Mouse (Mus musculus) thymus, adult 18-20 months (tissue): ENCODE measurements around the gene Lrrc46.

Experiments used
- DNase-seq, 2 experiments: peaks; one replicate each; pipeline ENCODE4 v3.0.0; 2022; ENCODE audit warnings: mixed read lengths in 2 of 2

Gene Lrrc46

DNA sequence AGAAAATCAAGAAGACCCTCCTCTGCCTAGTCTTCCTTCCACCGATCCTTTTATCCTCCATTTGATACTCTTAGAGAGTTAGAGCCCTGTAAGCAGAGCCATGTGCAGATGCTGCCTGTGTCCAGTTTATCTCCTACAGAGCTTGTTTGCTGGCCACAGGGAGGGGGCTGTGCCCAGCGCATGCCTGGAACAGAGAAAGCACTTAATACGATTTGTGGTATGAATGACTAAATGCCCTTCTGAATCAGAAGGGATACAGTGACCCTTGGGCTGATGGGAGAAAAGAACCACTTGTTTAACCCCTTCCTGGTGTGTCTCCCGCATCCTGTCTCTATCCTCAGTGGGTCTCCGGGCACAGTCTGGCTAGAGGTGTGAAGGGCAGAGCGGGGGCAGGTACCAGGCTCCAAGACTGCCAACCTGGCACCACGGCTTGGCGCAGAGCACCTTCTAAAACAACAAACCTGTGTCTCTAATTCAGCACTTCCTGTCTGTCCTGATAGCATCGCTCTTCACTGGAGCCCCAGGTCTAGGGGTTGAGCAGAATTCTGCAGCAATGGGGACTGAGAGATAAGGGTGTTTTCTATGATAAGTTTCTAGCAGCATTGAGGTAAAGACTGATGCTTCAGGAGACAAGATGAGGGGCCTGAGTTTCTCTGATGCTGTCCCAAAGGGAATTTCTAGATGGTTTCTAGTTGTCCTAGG, 34.0 kb downstream of the Lrrc46 start:
- no peak for DNase-seq

DNA sequence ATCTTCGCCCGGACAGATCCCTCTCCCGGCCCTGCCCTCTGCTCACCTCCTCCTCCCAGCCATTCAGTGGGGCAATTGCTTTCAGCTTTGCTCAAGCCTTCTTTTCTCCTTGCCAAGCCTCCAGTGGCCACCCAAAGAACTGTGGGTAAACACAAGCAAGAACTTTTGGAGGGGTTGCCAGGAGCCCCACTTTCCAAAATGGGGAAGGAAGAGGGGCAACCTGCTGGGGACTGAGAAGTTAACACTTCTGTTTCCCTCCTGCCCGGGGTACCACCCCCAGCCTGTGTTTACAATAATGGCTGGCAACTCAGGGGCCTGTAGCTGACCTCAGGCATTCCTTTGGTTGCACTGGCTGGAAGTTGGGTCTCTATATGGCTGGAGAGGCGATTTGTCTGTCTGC, 38.0 kb downstream of the Lrrc46 start:
- DNase-seq: no peak

DNA sequence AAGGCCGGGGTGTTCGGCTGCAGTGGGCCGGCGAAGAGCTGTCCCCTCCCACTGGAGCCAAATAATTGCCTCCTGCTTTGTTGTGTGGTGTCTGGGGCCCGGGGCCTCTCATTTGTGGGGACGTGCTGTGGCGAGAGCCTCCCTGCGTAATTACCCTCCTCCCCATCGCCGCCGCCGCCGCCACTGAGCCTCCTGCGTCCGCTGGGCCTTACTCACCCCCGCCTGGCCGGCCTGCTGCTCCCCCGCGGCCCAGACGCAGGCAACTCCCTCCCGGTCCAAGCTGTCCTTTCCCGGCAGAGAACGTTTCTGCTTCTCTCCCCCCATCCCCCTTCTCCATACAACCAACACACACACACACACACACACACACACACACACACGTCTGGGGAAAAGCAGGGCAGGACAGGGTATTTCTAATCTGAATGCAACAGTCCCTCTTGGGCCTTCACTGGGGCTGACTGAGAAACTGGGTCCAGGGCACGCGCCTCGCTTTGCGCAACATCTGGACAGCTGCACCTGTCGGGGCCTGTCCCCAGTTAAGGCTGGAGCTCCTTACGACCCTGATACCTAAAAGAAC, 43.7 kb downstream of the Lrrc46 start:
- DNase-seq: no peak

DNA sequence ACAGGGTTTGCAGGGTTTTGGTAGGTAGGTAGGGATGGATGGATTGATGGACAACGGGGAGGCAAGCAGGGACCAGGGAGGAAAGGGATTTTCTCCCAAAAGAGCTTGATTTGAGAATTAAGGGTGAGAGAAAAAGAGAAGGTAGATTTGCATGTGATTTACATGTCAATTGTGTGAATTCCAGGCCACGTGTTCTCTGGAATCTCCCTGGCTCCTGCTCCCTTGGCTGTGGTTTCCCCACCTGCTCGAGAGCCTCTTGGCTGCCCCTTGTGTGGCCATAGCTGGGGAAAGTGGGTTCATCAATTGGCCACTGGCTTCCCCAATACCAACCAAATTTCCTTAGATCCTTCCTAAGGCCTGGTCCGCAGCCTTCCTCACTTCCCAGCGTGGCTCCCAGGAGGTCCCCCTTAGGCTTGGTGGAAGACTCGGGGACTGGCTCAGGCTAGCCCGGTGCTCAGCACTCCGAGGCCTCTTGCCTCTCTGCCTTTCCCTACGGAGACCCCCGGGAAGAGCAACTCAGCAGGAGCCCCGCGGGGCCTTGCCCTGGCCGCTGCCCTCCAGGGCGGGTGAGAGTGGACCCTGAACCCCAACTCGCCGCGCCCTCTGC, 44.3 kb downstream of the Lrrc46 start:
- no peak for DNase-seq

DNA sequence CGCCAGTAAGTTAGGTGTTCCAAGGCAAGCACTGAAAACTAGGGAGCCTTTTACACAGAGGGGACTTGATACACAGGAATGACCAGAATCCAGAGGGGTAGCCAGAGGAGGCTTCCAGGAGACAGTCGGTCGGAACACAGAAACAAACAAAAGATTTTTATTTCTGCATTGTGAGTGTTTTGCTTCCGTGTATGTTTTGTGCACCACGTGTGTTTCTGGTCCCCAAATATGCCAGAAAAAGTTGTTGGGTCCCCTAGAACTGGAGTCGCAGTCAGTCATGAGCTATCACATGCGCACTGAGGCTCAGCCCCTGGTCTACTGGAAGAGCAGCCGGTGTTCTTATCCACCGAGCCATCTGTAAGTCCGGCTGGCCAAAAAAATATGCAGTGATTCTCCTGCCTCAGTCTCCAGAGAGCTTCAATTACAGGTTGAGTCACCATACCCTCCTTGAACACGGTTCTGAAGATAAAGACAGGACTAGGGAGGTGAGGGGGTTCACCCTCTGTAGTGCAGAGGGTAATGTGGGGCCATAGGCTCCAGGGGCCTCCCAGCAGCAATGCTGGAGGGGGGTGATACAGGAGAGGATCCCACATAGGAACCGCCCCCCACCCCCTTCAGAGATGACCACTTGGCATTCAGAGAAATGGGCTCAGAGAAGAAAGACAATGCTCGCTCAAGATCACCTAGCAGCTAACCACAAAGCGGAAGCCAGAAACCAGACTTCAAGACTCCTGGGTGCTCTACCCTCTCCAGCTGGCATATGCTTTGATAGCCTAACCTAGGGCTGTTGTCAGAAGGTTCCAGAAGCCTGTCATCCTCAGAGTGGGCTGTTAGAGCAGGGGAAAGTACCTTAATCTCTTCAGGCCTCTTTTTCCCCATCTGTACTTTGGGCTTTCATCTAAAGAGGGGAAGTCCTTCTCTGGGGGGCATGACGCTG, 45.1 kb downstream of the Lrrc46 start:
- DNase-seq: peak; percentile 43 to 82

DNA sequence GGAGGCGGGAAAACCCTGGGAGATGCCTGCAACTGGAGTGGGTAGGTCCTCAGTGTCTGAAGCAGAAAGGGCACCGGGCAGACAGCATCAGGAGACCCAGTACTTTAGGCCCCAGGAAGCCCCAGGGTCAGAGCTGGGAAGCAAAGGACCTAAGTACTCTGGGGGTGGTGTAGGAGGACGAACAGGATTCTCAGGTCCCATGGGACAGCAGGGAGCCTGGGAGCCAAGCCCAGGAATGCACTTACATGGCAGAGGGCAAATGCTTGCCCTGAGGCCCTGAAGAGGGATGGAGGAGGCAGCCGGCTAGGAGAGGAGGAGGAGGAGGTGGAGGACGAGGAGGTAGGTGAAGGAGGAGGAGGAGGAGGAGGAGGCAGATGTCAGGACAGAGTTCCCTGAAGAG, 46.2 kb downstream of the Lrrc46 start:
- DNase-seq: no peak

DNA sequence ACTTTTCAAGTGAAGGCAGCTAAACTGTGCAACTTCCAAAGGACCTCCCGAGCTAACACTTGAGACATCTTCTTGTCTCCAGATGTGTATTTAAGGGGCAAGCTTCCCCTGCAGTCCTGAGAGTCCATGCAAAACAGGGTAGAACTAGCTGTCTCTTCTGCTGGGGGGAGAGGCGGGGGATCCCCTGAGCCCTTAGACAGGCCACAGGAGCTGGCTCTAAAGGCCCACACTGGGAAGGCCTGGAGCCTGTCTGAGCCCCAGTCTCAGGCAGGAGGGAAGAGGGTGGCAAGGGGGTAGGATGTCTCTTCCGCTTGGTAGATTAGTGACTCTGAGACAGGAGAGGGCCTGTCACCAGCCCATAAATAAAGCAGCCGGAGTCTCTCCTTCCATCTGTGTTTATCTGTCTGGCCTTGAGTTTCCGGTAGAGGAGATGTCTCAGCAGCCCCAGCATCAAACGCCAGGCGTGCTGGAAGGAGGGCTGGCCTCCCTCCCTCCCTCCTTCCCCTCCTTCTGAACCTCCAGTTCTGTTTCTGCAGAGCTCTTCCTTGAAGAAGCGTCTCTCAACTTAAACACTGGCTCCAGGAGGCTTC, 48.4 kb downstream of the Lrrc46 start:
- DNase-seq: no peak

DNA sequence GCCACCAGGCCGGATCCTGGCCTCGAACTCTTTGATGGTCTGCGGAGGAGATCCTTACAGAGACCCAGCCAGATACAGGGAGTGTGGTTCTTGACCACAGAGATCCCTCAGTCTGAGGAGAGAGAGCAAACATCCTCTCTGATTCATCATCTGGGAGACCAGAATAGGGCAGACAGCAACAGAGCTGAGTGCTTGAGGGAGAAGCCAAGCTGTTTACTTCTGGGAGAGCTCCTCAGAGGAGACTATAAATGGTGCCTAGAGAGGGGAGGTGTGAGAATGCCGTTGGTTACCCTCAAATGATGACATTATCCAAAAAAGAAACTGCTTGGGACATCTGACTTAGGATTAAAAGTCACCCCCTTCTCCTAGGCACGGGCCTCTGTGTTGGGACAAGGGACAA, 49.7 kb downstream of the Lrrc46 start:
- DNase-seq: no peak

DNA sequence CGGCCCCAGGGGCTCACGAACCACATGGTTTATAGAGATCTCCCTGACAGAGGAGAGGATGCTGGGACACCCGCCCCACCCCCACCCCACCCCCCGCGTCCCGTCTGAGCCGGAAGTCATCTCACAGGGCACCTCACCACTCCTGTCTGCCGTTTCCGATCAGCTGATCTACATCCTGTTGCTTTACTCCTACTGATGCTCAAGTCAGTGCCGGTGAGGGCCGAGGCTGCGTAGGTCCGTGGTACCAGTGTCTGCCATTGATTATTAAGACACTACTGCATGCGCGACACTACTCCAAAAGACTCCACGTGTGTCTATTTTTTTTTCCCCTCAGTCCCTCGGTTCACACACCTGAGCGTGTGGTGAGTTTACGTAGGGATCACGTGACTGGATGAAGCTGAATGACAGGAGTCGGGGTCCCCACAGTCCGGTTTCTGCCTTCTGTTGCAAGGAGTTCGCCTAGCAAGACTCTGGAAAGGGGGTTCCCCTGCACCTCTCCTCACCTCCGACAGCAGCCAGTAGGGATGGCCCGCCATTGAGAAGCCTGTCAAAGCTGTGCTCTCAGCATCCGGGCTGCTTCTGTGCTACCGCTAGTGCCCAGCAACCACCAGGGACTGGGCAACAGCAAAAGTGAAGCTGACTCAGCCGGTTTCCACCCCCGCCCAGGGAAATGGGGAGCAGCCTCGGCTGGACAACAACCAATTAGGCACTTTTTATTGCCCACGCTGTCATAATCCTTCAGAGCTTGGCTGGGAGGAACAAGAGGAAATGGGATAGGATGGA, 53.1 kb downstream of the Lrrc46 start:
- peak; percentile 46 to 74 for DNase-seq

DNA sequence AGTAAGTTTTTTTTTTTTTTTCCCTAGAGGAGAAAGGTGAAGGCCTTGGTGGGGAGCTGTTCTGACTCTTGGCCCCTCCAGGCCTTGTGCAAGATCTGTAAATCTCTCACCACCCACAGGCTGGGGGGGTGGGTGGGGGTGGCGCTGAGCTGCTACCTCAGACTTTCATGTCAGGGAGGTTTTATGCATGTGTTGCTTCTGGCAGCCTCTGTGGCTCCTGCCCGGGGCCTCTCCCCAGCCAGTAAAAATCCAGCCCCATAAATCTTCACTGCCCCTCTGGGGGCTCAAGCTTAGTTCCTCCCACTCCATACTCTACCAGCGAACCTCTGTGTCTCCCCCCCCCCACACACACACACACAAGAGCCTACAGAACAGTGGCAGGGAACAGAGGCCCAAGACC, 54.7 kb downstream of the Lrrc46 start:
- DNase-seq: no peak

DNA sequence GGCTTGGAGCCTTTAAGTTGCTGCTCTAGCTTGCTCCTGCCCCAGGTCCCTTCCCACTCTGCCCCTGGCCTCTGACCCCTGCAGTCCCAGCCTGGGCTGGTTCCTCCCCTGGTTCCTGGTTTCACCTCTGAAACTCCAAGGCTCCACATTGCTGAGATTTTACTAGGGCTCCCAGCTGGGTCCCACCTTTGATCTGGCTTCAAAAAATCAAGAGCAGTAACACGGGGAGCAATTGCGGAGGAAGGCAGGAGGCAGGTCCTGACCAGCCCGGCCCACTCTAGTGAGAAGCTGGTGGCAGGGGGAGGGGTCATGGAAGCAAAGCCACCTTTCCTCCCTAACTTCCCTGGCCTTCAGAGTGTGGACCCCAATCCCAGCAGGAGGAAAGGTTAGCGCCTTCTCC, 56.3 kb downstream of the Lrrc46 start:
- peak in 1 of 2 experiments; percentile 13 for DNase-seq
